Mouse (Mus musculus): ENCODE results near the gene Dlst.
A peak's percentile ranks its signal among the peaks of the same experiment; 100 is the strongest.

The Dlst gene

DNA sequence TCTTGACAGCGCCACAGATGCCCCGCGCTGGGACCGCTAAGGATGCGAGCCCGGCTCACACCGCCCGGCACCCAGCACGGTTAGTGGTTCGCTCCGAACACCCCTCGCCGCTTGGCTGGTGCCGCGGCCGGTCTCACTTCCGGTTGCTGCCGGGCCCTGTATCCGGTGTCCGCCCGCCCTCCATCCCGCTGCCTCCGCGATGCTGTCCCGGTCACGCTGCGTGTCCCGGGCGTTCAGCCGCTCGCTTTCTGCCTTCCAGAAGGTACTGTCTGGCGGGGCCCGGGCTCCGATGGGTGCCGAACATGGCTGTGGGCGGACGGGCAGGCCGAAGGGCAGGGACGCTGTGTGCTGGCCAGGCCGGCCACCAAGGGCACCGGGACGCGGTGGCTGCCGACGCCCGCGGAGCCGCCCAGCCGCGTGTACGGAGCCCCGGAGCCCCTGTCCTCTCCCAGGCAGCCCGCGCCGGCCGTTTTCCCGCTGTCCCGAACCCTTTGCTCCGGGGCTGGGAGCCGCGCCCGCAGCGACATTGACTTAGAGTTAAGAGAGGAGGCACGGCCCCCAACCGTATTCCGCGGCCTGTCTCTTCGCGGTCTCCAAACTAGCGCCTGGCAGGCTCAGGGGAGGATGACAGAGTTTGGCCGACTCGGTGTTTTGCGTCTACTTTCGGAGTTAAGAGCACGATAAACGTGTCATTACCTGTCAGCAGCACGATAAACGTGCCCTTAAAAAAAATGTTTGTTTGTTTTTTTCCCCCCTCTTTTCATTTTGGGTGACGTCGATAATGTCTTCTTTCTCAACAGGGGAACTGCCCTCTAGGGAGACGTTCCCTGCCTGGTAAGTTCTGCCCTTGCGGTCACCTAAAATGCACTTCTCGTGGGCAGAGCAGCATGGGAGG lies at the start of gene Dlst, which contains the start of gene Prox2:
Dlst (plus strand) TSS at position 136 of the 895 bp plus-strand sequence.
Prox2 (minus strand) TSS at position 62 of the 895 bp plus-strand sequence.
- DNase-seq, result peak; percentile 87

DNA sequence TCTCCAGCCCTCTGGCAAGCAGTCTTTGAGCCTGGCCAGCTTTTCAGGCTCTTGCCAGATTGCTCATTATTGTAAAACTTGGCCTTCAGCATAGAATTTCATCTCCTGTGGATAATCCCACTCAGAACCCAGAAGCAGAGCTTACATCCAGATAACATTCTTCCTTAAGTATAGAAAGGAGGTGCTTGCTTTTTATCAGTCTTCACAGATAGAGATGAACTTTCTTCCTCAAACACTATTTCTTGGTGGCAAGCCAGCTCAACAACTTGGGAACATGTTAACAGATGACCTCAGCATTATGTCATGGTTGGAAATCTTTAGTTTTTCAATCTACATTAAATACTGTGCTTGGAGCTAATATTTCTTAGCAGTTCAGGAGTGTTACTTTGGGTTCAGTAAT lies 39.6 kb upstream of the Dlst start:
- DNase-seq, result no peak

DNA sequence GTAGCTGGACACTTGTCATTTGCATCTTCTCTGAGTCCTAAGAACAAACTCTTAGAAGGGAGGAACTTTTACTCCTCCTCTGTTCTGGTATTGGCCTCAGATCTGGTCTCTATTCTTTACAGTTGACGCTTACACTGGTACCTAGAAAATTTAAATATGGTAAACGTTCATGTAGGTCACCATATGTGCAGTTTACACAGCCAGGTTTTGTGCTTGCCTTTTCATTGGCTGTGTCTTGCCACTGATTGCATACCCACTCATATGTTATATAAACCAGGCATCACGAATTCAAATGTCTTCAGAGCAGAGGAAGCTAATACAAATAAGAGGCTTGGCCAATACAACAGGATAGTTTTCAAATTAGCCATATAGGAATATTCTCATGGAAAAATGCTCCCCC lies 33.5 kb upstream of the Dlst start:
- no peak for DNase-seq

DNA sequence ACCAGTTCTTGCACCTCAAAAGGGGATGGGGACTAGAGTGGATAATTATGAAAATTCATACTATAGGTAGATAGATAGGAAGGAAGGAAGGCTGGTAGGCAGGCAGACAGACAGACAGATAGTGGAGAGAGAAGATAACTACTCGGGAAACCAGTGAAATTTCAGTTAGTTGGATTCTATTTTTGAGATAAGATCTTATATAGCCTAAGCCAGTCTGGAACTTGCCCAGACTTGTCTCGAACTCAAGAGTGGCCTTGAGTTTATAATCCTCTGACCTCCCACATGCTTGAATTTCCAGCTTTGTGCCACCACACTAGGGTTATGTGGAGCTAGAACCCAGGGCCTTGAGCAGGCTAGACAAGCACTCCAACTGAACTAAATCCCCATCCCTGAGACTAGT lies 26.4 kb upstream of the Dlst start:
- DNase-seq, result no peak

DNA sequence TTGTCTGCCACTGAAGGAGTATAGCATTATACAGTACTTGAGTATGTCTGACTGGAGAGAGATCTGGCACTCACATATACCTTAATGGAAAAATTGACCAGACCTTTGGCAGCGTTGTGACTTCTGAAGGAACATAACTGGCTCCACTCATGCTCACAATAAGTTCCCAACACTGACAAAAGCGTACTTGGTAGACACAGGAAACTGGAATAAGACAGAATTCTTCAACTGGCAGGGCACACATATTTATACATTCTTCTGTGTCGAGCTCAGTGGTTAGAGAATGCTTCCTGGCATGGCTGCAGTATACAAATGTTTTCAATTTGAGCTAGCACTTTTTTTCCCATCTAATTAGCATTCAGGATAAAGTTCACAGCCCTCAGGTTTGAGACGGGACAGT lies 25.7 kb upstream of the Dlst start:
- DNase-seq, result no peak

DNA sequence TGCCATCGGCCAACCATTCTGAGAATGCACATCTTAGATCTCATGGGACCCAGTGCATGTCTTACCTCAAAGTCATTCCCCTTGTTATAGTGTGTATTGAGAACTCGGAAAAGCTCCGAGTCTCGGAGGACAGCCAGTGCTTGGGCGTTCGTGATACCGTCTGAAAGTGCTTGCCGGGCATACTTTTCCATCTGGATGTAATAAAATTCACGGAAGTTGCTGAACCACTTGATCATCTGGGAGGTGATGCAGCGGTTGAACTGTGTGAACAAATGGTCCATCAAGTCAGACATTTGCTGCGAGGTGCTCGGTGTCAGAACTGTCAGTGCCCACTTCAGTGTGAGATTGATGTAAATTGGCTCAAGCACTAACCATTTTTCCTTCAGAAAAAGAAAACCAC lies 22.8 kb upstream of the Dlst start:
- no peak for DNase-seq

DNA sequence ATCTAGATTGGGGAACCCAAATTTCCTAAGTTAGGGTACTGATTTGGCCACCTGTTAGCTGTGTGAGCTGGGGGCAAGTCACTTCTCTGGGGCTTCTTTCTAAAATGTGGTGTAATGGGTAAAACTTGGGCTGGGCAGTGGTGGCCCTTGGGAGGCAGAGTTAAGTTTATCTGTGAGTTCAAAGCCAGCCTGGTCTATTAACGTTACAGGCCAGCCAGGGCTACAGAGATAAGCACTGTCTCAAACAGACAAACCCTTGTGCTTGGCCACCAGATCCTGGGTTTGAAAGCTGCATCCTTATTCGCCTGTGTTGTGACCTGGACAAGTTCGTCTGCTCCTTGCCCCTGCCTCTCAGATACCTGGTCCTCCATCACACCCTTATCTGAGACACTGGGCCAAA lies 19.4 kb upstream of the Dlst start:
- no peak for DNase-seq

DNA sequence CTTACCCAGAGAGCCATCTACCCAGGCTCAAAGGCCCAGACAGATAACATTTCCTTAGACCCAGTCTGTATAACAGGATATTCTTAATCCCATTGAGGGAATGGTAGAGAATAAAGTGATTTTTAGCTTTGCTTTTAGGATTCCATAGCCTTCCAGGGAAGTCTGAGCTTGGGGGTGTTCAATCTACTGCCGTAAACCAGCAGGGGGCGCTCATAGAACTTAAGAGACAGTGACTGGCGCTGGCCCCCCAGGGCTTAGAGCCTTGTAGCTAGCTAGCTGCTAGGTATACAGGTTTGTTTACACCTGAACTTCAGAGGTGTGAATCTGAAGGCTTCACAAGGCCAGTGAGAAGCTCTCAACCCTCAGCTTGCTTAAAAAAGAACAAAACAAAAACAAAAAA lies 18.4 kb upstream of the Dlst start:
- peak; percentile 65 for DNase-seq

DNA sequence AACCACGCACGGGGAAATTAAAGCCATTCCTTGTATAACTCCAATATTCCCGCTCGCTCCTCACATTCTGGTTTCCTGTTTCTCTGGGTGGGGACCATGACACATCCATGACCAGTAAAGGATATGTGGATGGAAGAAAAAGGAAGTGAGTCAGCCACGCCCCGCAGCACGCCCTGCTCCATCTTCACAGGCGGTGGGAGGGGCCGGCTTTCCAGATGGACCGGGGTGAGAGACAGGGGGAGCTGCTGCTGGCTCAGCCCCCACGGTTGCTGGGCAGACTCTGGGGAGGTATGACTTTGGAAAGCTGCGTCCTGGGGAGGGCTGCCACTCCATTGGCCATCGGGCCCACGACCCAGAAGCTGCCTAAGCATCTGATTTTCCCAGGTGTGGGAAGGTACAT lies 16.6 kb upstream of the Dlst start:
- no peak for DNase-seq

DNA sequence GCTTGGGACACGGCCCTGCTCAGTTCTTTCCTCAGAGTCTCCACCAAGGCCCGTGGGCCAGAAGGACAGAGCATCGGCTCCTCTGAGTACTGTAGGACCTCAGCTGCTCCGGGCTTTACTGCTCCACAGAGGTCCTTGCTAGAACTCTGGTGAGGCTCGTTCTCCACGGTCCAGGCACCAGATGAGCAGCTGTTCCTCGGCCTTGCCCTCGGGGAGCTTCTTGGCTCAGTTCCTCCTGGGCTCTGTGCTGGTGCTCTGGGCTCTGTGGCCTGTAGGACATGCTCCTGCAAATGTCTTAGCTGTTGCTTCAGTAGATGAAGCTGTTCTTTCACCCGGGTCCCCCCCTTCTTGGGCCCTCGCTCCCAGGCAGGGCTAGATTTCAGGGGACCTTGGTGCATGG lies 15.9 kb upstream of the Dlst start:
- DNase-seq, result no peak

DNA sequence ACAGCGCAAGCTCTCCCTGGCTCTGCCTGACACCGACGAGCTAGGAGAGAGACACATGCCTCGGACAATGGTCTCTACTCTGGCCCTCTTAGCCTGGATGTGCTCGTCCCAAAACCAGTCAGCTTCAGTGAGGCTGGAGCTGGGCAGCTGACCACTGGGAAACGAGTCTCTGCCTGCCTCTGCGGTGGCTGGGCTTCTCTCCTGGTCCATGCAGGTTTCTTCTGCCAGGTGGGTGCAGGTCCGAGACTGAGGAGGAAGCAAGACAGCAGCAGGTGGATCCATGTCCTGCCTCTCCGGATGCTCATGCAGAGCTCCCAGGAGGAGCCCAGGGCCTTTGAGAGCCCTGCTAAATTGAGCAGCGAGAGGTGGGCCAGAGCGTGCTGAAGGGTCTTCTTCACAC lies 15.5 kb upstream of the Dlst start:
- no peak for DNase-seq

DNA sequence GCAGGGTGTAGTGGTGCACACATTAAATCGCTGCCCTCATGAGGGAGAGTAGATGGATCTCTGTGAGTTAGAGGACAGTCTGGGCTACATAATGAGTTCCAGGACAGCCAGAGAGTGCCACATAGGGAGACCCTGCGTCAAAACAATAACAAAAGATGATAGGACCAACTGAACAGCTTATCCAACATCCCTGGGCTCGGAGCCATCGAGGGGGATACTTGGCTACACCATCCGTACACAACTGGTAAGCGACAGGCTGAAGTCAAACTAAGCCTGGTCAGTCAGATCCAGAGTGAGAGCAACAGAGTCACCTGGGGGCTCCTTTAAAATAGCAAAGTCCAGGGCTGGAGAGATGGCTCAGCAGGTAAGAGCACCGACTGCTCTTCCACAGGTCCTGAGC lies 14.8 kb upstream of the Dlst start:
- DNase-seq, result no peak

DNA sequence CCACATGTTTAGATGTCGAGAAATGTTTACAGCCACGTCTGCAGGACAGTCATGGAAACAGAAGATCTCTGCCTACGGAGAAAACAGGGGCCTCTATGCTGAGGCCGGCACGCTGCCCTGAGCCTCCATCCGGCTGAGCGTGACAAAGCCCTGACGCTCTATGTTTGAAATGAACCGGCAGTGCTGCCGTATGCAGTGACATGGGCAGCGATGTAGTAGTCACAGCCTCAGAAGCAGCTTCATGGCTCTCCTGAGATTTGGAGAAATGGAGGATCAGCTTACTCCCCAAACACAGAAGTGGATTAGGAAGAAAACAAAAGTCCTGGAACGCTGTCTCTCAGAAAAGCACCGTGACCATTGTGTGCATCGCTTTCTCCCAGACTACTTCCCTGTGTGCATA lies 9.6 kb upstream of the Dlst start:
- DNase-seq, result no peak

DNA sequence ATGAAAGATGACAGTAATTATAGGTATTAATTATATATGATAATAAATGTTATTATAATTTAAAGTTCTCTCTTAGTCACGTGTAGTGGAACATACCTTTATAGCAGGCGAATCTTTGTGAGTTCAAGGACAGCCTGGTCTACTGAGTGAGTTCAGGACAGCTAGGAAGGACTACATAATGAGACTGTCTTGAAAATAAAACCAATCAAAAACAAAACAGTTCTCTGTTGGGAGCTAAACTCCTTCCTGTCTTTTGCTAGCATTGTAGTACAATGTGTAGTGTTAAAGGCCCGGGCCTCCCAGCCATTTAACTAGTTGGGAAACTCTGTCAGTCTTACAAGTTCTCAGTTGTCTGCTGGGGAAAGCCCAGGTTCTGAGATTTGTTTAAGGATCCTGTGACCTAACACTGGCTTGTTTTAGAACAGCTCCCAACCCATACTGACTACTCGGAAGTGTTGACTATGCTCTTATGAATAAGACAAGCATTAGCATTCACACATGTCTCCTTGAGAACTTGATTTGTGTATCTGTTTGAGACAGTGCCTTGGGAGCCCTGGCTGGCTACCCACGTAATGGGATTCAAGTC lies 9.0 kb upstream of the Dlst start:
- DNase-seq, result no peak

DNA sequence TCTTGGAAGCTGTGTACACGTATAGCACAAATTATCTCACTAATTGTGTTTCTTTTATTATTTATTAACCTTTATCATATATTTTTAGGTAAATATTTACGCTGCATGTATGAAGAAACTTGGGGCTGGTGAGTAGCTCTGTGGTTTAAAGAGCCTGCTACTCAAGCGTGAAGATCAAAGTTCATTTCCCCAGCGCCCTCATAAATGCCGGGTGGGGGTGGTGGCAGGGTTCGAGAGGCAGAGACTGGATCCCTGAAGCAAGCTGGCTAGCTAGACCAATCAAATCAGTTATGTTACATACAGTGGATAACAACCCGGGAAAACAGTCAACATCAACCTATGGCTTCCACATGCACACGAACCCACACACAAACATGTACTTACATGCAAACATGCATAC lies 7.5 kb upstream of the Dlst start:
- DNase-seq, result no peak

DNA sequence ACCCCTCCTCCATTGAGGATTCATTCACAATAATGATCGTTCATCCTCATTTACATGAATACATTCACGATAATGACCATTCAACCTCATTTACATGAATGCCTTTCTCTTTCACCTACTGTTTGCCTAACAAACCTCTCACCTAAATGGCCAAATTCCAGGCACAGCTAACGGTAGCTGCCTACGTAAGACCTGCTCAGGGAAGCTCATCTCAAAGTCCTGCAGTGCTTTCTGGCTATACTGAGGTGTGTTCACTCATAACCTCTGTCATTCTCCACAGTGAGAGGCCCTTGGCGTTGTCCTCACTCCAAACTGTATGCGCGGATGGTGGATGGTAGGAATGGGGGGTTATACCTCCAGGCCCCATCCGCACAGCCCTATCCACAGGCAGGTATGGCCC lies 5.8 kb upstream of the Dlst start:
- no peak for DNase-seq

DNA sequence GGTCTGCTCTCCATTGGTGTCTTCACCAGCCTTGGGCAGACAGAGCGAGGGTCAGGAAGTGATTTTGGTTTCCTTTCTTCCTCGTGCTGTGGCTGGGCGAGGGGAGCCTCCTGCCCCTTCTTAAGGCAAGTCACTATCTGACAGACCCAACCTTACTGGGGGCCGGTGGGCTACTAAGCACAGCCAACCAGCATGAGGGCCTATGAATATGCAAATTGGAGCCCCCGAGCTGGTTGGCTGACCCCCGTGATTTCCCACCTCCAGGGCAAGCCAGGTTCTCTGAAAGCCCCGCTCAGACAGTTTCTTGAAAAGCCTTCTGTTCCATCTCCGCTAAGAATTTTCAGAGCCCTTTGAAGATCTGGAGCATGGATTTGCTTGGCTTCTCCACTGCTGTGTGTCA lies 4.3 kb upstream of the Dlst start:
- no peak for DNase-seq

DNA sequence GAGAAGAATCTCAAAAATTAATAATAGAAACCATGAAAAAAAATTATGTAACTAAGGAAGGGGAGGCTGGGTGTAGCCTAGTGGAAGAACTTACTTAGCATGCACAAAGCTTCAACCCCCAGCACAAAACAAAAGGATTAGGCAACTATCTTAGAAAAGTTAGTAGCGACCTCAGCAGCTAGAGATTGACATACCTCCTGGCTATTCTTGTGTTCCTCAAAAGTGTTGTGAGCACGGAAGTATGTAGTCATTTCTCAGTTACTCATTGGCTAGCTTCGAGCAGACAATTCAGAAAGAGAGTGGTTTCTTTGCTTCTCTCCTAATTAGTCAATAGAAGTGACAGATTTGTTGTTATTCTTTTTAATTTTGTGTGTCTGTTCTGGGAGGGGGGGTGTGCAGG lies 2.0 kb upstream of the Dlst start:
- no peak for DNase-seq

DNA sequence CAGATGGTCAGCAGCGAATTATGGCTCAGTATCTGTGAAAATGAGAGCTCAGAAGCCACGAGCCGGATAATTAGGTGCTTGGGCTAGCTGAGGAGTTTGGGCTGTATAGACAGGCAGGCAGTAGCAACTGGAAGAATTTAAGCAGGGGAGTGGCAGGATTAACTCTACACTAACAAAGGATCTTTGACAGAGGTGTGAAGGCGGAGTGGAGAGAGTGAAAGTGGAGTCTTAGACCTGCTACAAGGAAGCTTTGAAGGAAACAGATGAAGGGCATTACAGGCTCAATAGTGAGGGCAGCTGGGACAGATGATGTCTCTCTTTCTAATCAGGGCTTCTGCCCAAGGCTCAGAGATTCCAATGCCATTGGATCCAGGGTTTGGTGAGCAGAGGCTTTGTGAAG lies 1.2 kb upstream of the Dlst start:
- no peak for DNase-seq

DNA sequence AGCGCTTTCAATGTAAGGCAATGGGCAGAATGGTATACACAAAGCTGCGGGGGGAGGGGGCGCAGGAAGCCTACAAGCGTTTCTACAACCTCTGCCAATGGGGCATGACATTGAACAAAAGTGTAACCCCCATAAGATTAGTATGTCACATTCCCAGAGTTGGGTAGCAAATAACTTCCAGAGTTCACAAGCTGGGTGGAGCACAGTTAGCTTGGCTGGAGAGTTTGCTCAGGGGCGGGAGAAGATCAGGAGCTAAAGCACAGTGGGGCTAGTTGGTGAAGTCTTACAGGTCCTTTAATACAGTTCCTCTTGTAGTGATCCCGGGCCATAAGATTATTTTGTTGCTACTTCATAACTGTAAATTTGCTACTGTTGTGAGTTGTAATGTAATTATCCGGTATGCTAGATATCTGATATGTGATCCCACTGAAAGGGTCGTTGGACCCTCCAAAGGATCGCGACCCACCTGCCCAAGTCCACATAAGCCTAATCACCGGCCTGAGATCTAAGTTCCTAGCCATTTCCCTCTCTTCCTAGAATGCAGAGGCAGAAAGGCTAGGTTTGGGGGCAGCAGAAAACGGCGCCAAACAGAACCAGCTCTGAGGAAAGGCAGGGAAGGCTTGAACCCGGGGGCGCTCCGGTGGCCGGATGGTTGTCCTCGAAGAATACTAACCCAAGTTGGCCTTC lies 479 bp upstream of the Dlst start:
- DNase-seq, result no peak

DNA sequence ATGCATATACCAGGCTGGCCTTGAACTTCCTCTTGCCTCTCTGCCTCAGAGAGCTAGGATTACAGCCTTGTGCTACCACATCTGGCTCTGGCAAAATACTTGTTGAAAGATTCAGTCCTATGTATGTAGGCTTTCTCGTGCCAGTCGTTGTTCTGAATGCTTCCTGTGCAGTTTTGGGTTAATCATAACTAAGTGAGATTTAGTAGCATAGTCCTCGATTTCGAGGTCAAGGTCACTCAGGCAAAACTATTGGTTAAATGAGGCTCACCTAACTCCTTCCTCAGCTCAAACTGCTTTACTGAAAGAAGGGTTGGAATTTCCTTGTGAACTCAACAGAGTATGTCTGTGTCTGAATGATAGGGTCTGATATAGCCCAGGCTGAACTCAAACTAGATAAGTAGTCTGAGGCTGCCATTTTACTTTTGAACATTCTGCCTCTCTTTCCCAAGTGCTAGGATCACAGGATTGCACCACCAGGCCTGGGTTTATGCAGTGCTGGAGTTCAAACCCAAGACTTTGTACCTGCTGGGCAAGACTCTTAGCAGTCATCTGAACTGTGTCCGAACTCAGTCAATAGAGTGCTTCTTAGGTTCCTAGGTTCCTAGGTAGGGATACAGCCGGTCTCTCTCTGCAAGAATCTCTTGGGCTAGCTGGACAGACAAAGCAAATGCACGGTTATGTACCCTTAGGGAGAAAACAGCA lies 2.1 kb downstream of the Dlst start:
- no peak for DNase-seq

DNA sequence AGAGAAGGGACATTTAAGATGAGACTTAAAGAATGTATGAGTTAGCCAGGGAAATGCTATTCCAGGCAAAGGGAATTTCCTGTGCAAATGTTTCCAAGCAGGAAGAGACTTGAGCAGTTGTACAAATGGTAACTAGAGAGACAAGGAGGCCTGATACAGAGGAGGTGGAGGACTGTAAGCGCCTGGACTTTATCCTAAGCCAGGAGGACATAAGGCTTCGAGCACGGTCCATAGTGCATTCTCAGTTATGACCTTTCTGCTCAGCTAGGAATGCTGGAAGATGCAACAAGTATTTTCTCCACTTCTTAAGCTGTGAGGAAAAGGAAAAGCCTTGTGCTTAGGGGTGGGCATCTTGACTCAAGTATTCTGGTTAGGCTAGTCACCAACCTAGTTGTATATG lies 2.7 kb downstream of the Dlst start:
- DNase-seq, result no peak

DNA sequence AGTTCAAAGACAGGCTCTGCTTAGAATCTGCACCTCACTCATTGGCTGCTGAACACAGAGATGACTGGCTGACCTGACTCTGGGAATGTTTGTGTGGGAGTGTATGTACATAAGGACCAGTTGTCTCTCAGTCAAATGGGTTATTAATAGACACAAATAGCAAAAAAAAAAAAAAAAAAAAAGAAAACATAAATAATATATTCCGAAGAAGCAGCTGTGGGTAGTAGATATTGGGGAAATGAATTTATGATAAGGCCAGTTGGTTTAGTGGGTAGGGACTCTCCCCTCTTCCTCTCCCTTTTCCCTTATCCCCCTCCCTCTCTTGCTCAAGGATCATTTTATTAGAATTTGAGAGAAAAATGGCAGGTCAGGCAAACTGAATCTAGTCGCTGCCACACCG lies 3.3 kb downstream of the Dlst start:
- no peak for DNase-seq

DNA sequence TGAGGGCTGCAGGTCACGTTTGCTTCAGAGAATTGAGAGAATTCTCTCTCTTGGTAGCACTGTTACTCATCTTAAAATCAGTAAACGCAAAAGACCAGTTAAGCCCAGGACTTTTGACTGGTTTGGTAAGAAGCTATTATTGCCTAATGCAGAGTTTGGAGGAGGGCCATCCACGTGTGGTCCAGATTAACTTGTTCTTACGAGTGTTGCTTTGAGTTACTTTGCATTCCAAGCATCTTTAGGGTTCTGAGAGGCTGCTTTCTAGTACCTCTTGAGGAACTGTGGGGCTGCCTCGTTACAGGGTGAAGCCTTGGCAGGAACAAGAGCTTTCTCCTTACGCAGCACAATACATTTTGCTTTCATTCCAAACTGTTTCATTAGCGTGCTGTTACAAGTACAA lies 5.0 kb downstream of the Dlst start:
- no peak for DNase-seq
